Mouse (Mus musculus): Measurements from ENCODE around the gene Tomm6. TPM values are rescaled to one million over a fixed set of nuclear protein-coding genes. Genes with fewer than 3 reads are reported as not detected.
A peak's percentile ranks its signal among the peaks of the same experiment; 100 is the strongest.

Tomm6 gene
- total RNA-seq (2021), result 100 to 1,000 TPM; 209 to 222 TPM

DNA sequence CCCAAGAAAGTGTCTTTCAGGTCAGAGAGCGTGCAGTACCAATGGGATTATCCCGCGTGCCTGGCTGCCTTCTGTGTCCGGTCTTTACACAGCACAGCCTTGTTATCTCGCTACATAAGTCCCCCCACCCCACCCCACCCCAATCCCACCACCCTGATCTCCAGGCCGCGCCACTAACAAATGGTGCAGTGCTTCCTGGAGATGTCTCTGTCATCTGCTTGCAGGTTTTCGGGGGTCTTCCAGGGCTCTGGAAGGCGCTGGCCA lies at the start of gene Tomm6:
TSS of gene Tomm6 (minus strand) at position 43 of the 264 bp plus-strand sequence.
- DNase-seq (ENCODE audit: extremely low spot score in 1 of 2, low spot score in 2 of 2), result no peak
- intact Hi-C loops (cut with DNase I), result no loop called here

DNA sequence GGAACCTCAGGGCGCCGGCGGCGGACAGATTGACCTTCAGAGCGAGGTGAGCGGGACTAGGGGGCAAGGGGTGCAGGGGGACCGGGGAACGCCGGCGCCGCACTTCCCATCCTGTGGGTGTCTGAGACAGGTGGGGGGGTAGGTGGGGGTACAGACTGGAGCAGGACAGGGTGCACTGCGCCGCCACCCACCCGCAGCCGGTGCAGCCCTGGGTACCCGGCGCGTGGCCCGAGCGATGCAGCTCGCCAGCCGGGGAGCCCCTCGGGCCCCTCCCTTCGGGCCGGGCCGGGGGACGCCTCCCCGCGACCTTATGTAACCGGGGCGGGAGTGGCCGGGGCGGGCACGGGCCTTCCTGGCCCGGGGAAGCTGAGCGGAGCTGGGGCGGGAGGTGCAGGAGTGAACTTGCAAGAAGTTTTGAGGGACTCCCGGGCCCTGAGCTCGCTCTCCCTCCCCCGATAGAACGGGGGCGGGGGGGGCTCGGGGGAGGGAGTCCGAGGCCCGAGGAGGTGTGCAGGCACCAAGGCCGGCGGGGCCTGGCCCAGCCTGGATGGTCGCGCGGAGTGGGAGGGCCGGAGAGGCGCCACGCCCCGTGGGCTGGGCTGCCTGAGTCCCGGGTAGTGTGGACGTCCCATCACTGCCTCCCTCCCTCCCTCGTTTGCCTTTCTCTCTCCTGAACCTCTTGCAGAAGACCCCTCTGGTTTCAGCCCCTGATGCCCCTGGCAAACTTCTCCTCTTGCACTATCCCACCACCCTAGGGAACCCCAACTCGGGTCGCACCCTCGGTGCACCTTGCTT lies 49.3 kb upstream of the Tomm6 start:
- intact Hi-C loops (cut with DNase I), result no loop called here
- DNase-seq (ENCODE audit: extremely low spot score in 1 of 2, low spot score in 2 of 2), result peak; percentile 51 to 92

DNA sequence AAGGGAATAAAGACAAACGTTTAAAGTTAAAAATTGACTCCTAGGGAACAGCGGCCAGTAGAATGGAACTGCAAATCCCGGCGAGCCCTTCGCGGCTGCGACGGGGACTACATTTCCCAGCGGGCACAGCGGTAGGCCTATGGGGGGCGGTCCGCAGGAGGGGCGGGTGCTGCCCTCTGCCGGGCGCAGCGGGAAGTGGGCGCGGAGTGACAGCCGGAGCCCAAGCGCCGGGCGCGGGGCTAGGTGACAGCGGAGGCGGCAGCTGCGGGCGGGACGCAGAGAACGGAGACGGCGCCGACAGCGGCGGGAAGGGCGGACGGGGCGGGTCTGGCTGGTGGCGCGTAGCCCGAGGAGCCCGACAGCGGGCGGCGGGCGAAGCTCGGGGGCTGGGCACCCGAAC lies 48.7 kb upstream of the Tomm6 start, which contains the start of gene Tfeb:
TSS of gene Tfeb (plus strand) at position 175 of the 400 bp plus-strand sequence.
- DNase-seq (ENCODE audit: extremely low spot score in 1 of 2, low spot score in 2 of 2), result peak; percentile 93 to 97
- intact Hi-C loops (cut with DNase I), result no loop called here

- intact Hi-C loops (cut with DNase I), result no loop called here
- no peak for DNase-seq (ENCODE audit: extremely low spot score in 1 of 2, low spot score in 2 of 2)
These were observed 47.4 kb upstream of the Tomm6 start for GRCm38 (mm10) chr17:47735553-47736100.

- intact Hi-C loops (cut with DNase I), result no loop called here
- peak in 1 of 2 experiments; percentile 40 for DNase-seq (ENCODE audit: extremely low spot score in 1 of 2, low spot score in 2 of 2)
These were observed 42.7 kb upstream of the Tomm6 start for GRCm38 (mm10) chr17:47730633-47731575.

DNA sequence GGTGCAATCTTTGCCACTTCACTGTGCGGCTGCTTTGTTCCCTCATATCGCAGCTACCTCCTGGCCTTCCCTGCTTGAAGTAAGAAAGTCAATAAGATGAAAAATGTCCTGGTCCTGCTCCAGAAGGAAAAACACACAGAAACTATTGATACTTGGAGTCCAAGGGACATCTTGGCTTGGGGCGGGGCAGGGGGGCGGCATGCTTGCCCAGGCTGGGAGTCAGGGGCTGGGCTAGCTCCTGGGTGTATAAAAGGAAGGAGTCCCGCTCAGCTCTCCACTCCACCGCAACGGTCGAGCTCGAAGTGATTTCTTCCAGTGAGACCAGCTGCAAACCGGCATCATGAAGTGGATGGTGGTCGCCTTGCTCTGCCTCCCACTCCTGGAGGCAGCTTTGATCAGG lies 38.4 kb upstream of the Tomm6 start, which contains the start of gene Pgc:
TSS of gene Pgc (plus strand) at position 277 of the 400 bp plus-strand sequence.
- intact Hi-C loops (cut with DNase I), result no loop called here
- no peak for DNase-seq (ENCODE audit: extremely low spot score in 1 of 2, low spot score in 2 of 2)

DNA sequence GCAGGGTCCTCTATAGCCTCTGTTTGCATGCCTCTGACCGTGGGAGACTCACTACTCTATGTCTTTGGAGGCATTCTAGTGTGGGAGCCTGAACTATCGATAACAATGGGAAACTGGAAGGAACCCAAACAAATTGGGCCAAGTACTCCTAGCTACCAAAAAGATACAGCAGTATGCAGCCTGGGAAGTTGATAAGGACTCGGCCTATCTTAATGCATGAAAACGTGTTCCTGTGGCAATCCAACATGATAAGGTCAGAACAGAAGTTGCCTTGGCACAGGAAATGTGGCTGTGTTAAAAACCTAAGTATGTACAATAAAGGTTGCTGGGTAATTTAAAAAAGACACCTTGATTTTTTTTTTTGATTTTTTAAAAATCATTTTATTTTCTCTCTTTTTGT lies 33.0 kb upstream of the Tomm6 start:
- no peak for DNase-seq (ENCODE audit: extremely low spot score in 1 of 2, low spot score in 2 of 2)
- intact Hi-C loops (cut with DNase I), result no loop called here

DNA sequence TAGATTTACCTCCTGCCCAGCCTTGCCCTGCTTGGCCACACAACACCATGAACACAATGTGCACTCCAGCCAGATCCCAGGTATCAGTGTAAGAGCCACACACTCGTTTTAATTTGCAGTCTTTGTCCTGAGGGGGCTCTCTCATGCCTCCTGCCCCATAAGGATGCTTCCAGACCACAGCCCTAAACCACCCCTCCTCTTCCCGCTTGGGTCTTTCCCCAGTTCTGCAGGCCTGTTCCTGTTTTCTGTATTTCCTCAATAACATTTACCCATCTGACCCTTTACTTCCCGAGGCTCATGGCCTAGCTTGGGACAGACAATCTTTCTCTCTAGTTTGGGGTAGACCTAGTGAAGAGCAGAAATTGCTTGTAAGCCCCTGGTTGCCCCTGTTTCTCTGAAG lies 26.9 kb upstream of the Tomm6 start:
- intact Hi-C loops (cut with DNase I), result no loop called here
- no peak for DNase-seq (ENCODE audit: extremely low spot score in 1 of 2, low spot score in 2 of 2)

- DNase-seq (ENCODE audit: extremely low spot score in 1 of 2, low spot score in 2 of 2), result no peak
- intact Hi-C loops (cut with DNase I), result no loop called here
These were observed 24.8 kb upstream of the Tomm6 start for GRCm38 (mm10) chr17:47712889-47713571.

DNA sequence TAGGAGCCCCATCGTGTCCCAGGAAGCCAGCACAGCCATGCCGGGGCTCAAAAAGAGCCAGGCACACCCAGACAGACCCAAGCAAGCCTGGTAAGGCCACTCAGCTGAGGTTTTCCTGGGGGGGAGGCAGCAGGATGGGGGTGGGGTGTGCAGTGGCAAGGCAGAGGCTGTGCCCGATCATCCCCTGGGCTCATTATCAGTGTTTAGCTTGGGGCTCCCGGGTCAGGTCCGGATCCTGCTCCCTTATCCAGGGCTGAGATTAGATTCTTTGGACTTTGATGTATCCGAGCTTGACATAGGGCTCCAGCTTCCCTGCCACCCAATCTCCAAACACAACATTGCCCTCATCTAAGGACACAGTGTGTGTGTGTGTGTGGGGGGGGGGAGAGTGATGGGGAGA lies 23.7 kb upstream of the Tomm6 start:
- intact Hi-C loops (cut with DNase I), result no loop called here
- no peak for DNase-seq (ENCODE audit: extremely low spot score in 1 of 2, low spot score in 2 of 2)

DNA sequence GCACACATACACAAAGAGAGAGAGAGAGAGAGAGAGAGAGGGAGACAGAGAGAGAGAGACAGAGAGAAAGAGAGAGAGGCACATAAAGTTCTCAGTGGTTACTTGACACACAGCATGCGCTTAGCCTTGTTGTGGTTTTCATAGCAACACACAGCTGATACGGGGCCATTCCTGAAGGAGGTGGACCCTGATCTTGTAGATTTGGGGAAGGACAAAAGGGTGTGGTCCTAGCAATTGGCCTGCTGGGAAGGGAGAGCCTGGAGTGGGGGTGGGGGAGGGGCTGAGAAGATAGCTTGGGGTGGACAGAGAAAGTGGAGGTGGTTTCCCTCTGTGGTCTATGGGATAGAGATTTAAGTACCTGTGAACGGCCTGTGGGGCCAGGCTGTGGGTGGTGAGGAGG lies 21.9 kb upstream of the Tomm6 start:
- intact Hi-C loops (cut with DNase I), result no loop called here
- no peak for DNase-seq (ENCODE audit: extremely low spot score in 1 of 2, low spot score in 2 of 2)

- intact Hi-C loops (cut with DNase I), result no loop called here
- DNase-seq (ENCODE audit: extremely low spot score in 1 of 2, low spot score in 2 of 2), result no peak
These were observed 20.8 kb upstream of the Tomm6 start for GRCm38 (mm10) chr17:47708972-47709371.

DNA sequence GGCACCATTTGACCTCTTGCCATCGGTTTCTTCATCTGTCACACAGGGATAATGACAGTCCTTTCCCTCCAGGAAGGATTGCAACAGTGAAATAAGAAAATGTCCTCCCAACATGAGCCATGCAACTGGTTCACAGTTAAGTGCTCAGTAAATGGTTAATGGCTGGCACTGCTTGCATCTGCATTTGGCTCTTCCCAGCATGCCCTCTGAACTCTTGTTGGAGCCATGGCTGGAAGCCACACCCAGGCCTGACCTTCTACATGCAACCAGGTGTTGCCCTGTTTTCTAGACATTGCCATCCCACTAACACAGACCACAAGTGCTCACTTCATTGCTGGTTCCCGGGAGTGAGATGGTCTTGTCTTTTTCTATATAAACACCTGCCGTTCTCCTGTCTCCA lies 19.8 kb upstream of the Tomm6 start:
- DNase-seq (ENCODE audit: extremely low spot score in 1 of 2, low spot score in 2 of 2), result no peak
- intact Hi-C loops (cut with DNase I), result no loop called here

- intact Hi-C loops (cut with DNase I), result no loop called here
- DNase-seq (ENCODE audit: extremely low spot score in 1 of 2, low spot score in 2 of 2), result peak in 1 of 2 experiments; percentile 49
These were observed 18.0 kb upstream of the Tomm6 start for GRCm38 (mm10) chr17:47706196-47706595.

DNA sequence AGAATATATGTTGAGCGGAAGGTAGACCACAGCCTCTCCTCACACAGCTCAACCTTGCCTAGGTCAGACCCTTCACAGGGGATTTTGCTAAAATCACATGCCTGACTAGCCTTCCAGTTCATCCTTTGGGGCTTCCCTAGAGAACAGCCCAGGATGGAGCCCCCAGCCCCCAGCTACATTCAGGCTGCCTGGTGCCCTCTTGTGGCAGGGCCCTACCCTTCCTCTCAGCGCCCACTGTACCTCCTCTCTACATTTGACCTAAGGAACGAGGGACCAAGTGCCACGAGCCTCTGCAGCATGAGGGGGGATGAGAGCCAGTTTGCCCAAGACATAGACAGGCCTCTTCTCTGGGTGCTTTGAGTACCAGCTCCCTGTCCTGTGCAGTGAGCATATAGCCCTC lies 16.5 kb upstream of the Tomm6 start:
- DNase-seq (ENCODE audit: extremely low spot score in 1 of 2, low spot score in 2 of 2), result no peak
- intact Hi-C loops (cut with DNase I), result no loop called here

DNA sequence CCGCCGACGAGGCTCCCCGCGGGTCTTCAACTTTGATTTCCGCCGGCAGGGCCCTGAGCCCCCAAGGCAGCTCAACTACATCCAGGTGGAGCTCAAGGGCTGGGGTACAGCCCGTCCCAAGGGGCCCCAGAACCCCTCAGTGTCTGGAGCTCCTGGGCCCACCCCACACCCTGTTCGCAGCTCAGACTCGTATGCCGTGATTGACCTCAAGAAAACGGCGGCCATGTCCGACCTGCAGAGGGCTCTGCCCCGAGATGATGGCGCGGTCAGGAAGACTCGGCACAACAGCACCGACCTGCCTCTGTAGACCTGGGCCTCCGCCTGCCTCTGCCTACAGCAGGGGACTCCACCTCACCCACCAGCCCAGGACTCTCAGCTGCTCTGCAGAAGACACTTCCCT lies 15.4 kb upstream of the Tomm6 start:
- intact Hi-C loops (cut with DNase I), result no loop called here

DNA sequence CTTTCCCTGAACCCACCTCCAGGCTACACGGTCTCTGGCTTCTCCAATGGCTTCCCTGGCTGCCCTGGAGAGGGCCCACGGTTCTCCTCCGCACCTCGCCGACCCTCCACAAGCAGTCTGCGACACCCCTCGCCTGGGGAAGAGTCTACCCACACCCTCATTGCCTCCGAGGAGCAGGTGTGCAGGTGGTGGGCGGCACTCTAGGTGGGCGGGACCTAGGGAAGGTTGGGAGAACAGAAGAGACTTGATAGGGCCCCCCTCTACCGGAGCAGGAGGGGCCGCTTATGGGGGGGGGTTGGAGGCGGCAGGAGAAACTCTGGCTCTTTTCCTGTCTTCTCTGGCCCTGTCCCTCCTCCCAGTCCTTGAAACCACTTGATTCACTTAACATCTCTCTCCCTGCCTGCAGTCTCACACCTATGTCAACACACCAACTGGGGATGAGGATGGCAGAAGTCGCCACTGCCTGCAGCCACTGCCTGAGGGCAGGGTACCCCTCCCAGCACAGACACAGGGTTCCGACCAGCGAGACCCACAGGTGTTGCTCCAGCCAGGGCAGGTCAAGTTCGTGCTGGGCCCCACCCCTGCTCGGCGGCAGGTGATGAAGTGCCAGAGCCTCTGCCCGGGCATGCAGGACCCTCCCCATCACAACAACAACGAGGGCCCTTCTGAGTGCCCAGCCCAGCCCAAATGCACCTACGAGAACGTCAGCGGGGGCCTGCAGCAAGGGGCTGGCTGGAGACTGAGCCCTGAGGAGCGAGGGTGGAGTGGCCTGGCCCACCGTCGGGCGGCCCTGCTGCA lies 14.6 kb upstream of the Tomm6 start:
- peak in 1 of 2 experiments; percentile 40 for DNase-seq (ENCODE audit: extremely low spot score in 1 of 2, low spot score in 2 of 2)
- intact Hi-C loops (cut with DNase I), result no loop called here

More for the DNA sequence above, 15.4 kb upstream of the Tomm6 start:
- DNase-seq (ENCODE audit: extremely low spot score in 1 of 2, low spot score in 2 of 2), result no peak

DNA sequence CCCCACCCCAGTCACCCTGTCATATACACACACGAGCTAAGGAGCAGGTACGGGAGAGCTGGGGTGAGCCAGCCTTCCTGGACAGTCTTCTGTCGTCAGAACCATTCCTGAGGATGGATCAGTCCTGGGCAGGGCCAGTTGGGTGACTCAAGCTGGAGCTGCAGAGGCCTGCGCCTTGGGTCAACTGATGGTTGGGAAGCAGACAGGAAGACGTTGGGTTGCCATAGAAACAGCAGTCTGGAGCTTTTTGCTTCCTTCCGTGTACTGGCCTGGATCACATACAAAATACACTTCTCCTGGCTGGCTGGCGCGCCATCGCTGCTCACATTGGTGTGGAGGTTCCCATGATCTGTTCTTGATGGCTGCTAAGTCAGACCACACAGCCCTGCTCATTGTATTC lies 13.6 kb upstream of the Tomm6 start:
- DNase-seq (ENCODE audit: extremely low spot score in 1 of 2, low spot score in 2 of 2), result no peak
- intact Hi-C loops (cut with DNase I), result no loop called here

All from left cerebral cortex, postnatal 10 days (tissue).